Mouse (Mus musculus) cerebellum, adult 9-10 months (tissue): ENCODE measurements around the gene Klf16.

ENCODE experiments used
- DNase-seq: peaks from one replicate; pipeline ENCODE4 v3.0.0; 2022

Gene Klf16

DNA sequence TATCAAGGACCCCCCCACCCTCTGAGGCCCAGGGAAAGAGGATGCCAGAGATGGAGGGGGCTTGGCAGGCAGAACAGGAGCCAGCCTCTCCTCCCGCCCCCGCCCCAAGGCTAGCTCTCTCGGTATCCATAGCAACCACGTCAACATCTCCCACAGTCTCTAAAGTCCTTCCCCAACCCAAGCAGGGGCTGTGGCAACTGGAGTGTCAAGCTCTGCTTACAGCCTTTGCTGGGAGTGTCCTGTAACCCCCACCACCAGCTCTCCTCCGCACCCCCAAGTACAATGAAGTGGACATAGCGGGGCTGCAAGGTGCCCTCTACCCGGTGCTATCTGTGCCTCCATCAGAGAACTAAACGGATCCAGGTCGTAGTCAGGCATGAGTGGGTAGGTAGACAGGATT is 3.2 kb downstream of the Klf16 start:
- DNase-seq: no peak

DNA sequence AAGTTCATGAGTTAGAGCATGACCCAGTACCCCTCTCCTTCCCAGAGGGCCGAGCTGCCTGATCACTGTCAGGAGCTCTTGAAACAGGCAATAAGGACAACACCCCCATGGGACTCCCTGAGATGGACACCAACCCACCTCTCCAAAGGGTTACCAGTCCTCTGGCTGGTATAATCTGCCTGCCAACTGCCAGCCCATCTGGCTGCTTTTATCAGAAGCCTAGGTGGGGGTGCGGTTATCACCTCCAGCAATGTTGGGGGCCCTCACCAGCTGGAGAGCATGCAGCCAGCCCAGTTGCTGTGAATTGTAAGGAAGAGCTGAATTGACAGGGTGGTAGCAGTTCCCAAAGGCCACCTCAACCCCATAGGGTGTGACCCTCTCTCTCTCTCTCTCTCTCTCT is 4.6 kb downstream of the Klf16 start:
- DNase-seq: peak; percentile 39

GRCm38 (mm10) chr10:80570871-80571836 is 6.0 kb downstream of the Klf16 start:
- DNase-seq: no peak

DNA sequence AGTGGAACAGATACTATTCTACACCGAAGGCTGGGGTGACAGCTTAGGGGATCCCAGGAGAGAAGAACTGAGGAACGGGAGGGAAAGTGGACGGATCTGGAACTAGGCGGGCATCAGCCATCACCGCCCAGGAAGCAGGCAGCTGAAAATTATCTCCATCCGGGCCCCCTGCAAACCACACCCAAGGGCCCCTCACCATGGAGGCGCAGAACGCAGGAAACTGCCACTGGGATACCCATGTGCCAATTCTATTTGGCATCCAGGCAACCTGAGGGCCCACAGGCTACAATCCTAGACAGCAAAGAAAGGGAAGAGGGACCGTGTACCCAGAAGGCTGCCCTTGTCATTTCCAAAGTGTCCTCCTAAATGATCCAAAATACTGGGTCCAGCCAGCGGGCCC is 6.7 kb downstream of the Klf16 start:
- DNase-seq: no peak

- no peak for DNase-seq
Measured at GRCm38 (mm10) chr10:80569664-80570066, 7.5 kb downstream of the Klf16 start.

DNA sequence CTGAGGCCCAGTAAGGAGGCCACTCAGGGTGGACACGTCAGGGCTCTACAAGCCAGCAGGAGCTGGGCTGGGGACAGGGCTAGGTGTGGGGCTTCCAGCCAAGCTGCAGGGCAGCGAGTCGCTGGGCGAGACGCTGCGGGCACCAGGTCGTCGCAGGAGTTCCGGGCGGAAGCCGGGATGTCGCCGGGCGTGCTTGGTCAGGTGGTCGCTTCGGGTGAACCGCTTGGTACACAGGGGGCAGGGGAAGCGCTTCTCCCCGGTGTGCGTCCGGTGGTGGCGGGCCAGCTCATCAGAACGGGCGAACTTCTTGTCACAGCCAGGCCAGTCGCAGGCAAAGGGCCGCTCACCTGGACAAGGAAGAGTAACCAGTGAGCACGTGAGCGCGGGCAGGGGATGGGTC is 8.2 kb downstream of the Klf16 start:
- no peak for DNase-seq

GRCm38 (mm10) chr10:80566375-80567092 is 10.6 kb downstream of the Klf16 start:
- DNase-seq: peak; percentile 91

DNA sequence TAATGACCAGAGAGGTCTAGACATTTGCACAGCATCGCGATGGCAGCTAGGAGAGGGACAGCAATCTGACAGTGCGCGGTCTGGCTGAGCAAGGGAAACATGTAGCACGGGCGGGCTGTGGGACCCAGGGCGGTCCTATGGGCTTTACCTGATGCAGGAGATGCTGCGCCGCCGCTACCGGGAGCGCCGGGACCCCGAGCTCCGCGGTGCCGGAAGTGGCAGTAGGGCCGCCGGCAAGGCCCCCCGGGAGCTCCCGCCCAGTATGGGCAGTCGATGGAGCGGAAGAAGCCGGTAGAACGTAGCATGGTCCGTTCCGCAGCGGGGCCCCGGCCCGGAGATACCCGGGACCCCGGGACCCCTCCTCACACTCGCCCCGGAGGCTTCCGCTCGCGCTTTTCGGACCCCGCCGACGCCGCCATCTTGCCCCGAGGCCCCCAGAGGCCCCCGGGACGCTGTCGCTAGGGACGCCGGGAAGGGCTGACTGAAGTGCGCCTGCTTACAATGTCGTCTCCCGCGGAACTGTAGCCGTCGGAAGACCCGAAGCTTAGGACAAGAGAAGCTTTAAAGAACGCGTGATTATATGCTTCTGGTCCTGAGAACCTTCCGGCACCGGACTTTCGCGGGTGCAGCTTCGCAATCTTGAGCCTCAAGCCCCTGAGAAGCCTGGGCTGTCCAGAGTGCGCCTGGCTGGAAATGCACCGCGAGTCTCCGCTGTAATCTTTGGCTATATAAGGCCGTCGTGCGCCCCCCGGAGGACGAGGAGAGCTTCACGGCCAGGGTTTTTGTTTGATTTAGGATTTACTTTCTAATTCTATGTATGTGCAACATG is 15.8 kb downstream of the Klf16 start, which contains the start of gene Rexo1:
Gene Rexo1 (minus strand): TSS at position 445 of the 829 bp plus-strand sequence.
- peak; percentile 95 for DNase-seq

DNA sequence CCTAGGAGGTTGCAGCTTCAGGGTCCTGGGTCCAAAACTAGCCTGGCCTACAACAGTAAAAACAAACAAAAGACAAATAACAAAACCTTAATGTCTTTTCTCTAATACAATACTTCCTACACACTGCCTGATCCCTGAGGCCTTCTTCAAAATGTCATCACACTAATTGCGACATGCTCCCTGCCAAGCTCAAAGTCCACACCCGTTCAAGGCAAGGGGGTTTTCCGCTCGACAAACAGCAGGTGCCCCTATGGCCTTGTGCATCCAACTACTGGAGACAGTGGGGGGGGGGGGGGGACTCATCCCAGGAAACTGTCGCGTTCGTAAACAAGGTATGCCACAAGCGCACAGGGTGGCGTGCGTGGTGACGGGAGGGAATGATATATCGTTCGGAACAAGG is 16.5 kb downstream of the Klf16 start:
- DNase-seq: no peak

DNA sequence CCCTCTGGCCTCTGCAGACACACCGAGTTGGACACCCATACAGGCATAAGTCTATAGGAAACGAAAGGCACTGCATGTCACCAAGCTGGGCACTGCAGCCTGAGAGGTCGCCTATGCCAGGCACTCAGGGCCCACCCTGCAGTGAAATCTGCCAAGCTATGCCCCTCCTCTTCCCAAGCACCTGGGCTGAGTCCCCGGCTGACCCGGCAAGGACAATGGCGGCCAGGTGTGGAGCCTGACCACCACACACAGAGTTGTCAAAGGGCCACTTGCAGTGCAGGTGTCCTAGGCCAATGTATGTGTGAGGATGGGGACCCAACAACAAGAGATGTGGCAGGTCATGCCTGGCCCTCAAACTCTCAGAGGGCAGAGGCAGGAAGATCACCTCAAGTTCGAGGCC is 17.7 kb downstream of the Klf16 start:
- peak; percentile 40 for DNase-seq

DNA sequence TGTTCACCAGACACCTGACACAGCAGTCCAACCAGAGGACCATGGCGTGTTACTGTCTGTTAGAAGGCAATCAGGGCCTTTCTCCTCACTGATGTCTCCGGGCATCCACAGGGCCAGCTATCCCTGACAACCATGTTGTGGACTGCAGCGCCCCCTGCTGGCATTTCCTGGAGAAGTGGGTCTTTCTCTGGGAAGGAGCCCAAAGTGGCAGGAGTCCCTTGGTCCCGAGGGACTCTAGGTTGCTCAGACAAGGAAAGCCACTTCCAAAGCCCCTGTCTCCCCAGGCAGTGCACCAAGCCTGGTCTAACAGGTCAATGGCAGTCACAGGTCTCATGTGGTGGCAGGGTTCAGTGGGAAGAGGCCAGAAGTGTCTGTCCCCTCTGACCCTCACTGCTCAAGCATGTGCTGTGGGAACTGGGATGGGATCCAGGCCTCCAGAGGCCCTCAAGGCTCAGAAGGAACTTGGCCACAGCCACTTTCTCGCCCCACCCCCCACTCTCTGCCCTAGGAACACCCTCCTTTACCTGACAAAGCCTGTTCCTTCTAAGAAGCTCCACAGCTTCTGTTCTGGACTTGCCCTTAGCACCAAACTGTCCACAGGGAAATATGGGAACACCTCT is 19.7 kb downstream of the Klf16 start:
- peak; percentile 83 for DNase-seq

DNA sequence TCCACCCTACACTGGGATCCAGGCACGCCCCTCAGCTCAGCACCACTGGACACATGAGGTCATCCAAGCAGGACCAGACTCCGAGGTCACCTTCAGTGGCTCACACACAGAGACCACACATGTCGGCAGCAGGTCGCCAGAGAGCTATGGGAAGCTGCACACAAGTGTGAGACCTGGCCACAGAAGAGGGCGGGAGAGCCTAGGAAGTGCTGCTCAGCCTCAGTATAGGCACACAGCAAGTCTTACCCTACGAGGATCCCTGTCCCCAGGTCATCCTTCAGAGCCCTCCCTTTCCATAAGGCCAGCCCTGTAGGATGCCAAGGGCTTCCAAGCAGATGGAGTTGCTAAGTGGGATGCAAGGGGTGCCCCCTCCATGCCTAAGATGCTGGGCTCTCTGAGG is 23.1 kb downstream of the Klf16 start:
- DNase-seq: no peak

DNA sequence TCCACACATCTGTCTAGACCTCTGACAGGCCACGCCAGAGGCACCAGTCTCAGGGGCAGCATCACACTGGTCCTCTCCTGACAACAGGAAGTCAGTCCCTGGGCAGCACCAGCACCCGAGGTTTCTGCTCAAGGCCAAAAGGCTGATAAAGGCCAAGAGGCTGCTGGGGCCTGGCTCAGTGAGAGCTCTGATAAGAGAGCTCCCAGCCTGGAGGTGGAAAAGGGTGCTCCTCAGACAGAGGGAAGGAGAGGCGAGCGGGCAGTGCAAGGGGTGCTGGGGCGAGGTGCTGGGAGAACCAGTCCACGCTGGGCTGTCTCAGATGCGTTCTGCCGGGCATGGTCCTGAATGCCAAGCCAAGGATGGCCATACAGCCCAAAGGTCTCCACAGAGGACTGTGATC is 23.5 kb downstream of the Klf16 start:
- no peak for DNase-seq

DNA sequence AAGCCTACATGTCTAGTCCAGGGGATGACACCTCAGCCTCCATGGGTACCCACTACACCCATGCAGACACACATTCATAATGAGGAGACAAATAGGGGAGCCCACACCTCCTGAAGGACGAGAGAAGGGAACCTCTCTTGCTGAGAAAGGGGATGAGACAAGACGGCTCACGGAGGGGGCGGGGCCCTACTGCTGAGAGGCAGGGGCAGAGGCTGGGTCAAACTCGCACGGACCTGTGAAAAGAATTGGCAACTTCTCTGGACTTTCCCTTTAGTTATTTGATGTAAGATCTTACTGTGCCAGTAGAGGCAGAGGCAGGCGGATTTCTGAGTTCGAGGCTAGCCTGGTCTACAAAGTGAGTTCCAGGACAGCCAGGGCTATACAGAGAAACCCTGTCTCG is 24.8 kb downstream of the Klf16 start:
- no peak for DNase-seq

DNA sequence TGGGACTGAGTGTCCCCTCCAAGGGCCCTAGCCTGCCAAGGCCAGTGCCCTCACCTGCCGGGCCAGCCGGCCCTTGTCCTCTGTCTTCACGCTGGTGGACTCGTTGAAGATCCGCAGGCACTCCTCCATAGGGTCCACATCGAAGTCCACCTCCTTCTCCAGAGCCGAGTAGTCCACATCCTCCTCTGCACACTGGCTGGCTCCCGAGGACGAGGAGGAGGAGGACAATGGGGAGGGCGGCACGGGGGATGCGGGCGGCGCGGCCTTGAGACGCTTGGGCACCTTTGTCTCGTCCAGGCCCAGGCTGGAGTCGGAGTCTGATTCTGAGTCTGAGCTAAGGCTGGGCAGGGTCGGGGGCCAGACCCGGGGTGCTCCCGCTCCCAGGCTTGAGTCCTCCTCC is 27.8 kb downstream of the Klf16 start:
- no peak for DNase-seq

GRCm38 (mm10) chr10:80548428-80549006 is 28.6 kb downstream of the Klf16 start:
- peak; percentile 67 for DNase-seq

- DNase-seq: no peak
Measured at GRCm38 (mm10) chr10:80547539-80547938, 29.6 kb downstream of the Klf16 start.

DNA sequence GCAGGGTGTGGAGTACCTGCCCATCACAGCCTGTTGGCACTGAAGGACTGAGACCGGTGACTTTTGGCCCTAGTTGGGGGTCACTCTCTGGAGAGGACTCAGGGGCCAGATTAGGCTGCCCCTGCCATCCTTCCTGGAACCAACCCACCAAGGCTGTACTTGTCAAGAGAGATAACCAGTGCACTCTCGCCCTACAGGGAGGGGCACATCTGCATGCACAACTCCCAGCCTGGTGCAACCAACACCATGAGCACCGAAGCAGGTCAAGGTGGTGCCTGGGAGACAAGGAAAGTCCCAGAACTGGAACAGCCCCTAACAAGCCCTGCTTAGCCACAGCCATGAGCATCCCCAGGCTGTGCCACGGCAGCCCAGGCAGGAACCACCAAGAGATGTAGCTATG is 30.2 kb downstream of the Klf16 start:
- DNase-seq: no peak

DNA sequence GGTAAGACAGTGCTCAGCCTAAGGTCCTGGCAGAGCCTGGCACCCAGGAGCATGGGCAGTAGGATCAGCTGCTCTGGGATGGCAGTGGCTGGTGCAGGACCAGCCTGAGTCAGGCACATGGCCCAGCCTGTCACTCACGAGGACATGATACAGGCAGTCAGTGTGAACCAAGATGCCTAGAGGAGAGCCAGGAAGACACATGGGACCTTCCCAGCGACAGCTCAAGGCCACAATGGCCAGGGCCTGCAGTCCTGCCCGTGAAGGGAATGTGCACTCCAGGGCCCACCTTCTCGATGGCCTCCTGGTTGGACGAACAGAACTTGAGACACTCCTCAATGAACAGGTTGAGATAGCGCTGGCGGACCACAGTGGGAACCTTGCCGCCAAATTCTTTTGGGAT is 31.5 kb downstream of the Klf16 start:
- DNase-seq: no peak

DNA sequence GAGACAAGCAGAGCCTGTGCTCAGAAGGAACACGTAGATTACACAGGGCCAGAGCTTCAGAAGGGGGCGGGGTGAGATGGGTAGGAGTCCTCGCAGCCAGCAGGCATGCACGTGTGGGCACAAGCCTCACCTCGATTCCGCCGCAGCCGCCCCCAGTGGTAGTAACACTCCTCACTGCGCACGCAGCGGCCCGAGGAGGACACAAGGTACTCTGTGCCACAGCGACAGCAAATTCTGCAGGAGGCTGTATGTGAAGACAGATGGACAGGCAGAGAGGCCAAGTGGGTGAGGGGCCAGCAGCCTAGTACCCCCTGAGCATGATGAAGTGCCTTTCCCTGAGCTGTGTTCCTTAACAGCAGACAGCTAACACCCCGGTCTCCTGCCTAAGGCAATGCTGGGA is 33.2 kb downstream of the Klf16 start:
- no peak for DNase-seq

- DNase-seq: no peak
Measured at GRCm38 (mm10) chr10:80539493-80539892, 37.6 kb downstream of the Klf16 start.

DNA sequence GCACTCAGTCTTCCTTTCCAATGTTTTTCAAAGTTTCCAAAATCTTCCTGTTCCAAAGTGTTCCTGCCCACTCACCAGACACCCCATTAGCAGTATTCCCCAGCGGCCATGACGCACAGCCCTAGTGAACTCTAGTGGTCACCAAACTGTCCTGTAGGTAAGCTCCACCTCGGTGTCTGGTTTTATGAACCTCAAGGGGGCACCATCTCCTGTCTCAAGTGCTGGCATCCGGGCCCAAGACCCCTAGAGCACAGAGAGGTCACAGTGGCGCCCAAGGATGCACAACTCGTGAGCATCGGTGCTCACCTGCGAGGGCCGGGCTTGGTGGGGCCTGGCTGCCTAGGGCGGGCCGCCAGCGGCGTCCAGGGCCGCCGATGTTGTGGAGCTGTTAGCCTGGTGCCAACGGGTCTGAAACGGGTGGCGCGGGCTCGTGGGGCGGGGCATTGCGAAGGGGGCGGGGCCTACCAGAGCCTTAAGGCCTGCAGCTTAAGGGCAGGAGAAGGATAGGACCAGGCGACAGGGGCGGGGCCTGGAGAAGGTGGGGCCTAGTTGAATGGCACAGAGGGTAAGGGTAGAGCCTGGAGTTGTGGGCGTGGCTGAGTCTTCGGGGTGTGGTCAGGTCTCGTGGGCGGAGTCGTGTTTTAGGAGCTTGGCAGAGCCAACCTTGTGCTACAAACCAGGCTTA is 38.3 kb downstream of the Klf16 start, which contains the start of gene Atp8b3:
Gene Atp8b3 (minus strand): TSS at position 415 of the 685 bp plus-strand sequence.
- no peak for DNase-seq
